Mouse (Mus musculus): ENCODE data around the gene Lat. TPM values are rescaled to one million over a fixed set of nuclear protein-coding genes. Genes with fewer than 3 reads are reported as not detected.

Lat gene
- polyA plus RNA-seq, 1 experiment, result 74.0 TPM

- Histone ChIP-seq H3K27ac (ENCODE audit: control insufficient read depth, insufficient read depth, low read depth, low read length, poor library complexity) (no peak overlapping the region), H3K4me1 (ENCODE audit: control insufficient read depth, insufficient read depth, low read length) (no peaks in the 10 kb centered on the region), H3K4me3 (replicated peaks; ENCODE audit: control insufficient read depth, low read depth, low read length) (no peak overlapping the region)
- WGBS, result 82% methylated on average over 13 of the region's 13 CpGs
- no peak for TF ChIP-seq POLR2A (IDR thresholded peaks at IDR 0.05; ENCODE audit: borderline replicate concordance, control insufficient read depth, low read depth, low read length)
- TF ChIP-seq CTCF (IDR thresholded peaks at IDR 0.05; ENCODE audit: control insufficient read depth, insufficient read depth, low read length), result no peak
These were observed 10.3 kb downstream of the Lat start for GRCm38 (mm10) chr7:126359049-126359448.

- Histone ChIP-seq H3K4me3 (replicated peaks; ENCODE audit: control insufficient read depth, low read depth, low read length) (no peak overlapping the region), H3K4me1 (ENCODE audit: control insufficient read depth, insufficient read depth, low read length) (peaks cover 1% of the 10 kb centered on the region; the same call in 1 of the 2 replicates), H3K27ac (ENCODE audit: control insufficient read depth, insufficient read depth, low read depth, low read length, poor library complexity) (no peak overlapping the region)
- 89% methylated on average over 9 of the region's 9 CpGs for WGBS
- TF ChIP-seq POLR2A (IDR thresholded peaks at IDR 0.05; ENCODE audit: borderline replicate concordance, control insufficient read depth, low read depth, low read length) (no peak), CTCF (IDR thresholded peaks at IDR 0.05; ENCODE audit: control insufficient read depth, insufficient read depth, low read length) (no peak)
These were observed 11.0 kb downstream of the Lat start for GRCm38 (mm10) chr7:126358413-126358812.

GRCm38 (mm10) chr7:126357838-126358237 lies 11.5 kb downstream of the Lat start:
- H3K4me1 ChIP-seq (ENCODE audit: control insufficient read depth, insufficient read depth, low read length), result peaks cover 1% of the 10 kb centered on the region; the same call in 1 of the 2 replicates
- H3K27ac ChIP-seq (ENCODE audit: control insufficient read depth, insufficient read depth, low read depth, low read length, poor library complexity), result no peak overlapping the region
- TF ChIP-seq POLR2A (IDR thresholded peaks at IDR 0.05; ENCODE audit: borderline replicate concordance, control insufficient read depth, low read depth, low read length) (no peak), CTCF (IDR thresholded peaks at IDR 0.05; ENCODE audit: control insufficient read depth, insufficient read depth, low read length) (no peak)
- H3K4me3 ChIP-seq (replicated peaks; ENCODE audit: control insufficient read depth, low read depth, low read length), result no peak overlapping the region
- 74% methylated on average over 6 of the region's 6 CpGs for WGBS

GRCm38 (mm10) chr7:126356793-126357591 lies 12.4 kb downstream of the Lat start:
- peaks cover 1% of the 10 kb centered on the region; the same call in 1 of the 2 replicates for H3K4me1 ChIP-seq (ENCODE audit: control insufficient read depth, insufficient read depth, low read length)
- WGBS, result 16% methylated on average over 7 of the region's 7 CpGs

GRCm38 (mm10) chr7:126355847-126356597 lies 13.3 kb downstream of the Lat start:
- TF ChIP-seq CTCF (IDR thresholded peaks at IDR 0.05; ENCODE audit: control insufficient read depth, insufficient read depth, low read length) (no peak), POLR2A (IDR thresholded peaks at IDR 0.05; ENCODE audit: borderline replicate concordance, control insufficient read depth, low read depth, low read length) (no peak)
- Histone ChIP-seq H3K4me3 (replicated peaks; ENCODE audit: control insufficient read depth, low read depth, low read length) (no peak overlapping the region), H3K27ac (ENCODE audit: control insufficient read depth, insufficient read depth, low read depth, low read length, poor library complexity) (no peak overlapping the region), H3K4me1 (ENCODE audit: control insufficient read depth, insufficient read depth, low read length) (peaks cover 1% of the 10 kb centered on the region; the same call in 1 of the 2 replicates)
- WGBS, result 68% methylated on average over 5 of the region's 5 CpGs

More at GRCm38 (mm10) chr7:126356793-126357591, 12.4 kb downstream of the Lat start:
- H3K27ac ChIP-seq (ENCODE audit: control insufficient read depth, insufficient read depth, low read depth, low read length, poor library complexity), result 0 out of 2 replicates have a peak overlapping the region, but pooled peaks have one; percentile 29
- H3K4me3 ChIP-seq (replicated peaks; ENCODE audit: control insufficient read depth, low read depth, low read length), result no peak overlapping the region
- TF ChIP-seq POLR2A (IDR thresholded peaks at IDR 0.05; ENCODE audit: borderline replicate concordance, control insufficient read depth, low read depth, low read length), result no peak
- no peak for TF ChIP-seq CTCF (IDR thresholded peaks at IDR 0.05; ENCODE audit: control insufficient read depth, insufficient read depth, low read length)

- no peak overlapping the region for H3K27ac ChIP-seq (ENCODE audit: control insufficient read depth, insufficient read depth, low read depth, low read length, poor library complexity)
- TF ChIP-seq CTCF (IDR thresholded peaks at IDR 0.05; ENCODE audit: control insufficient read depth, insufficient read depth, low read length), result no peak
- TF ChIP-seq POLR2A (IDR thresholded peaks at IDR 0.05; ENCODE audit: borderline replicate concordance, control insufficient read depth, low read depth, low read length), result no peak
- no peak overlapping the region for H3K4me3 ChIP-seq (replicated peaks; ENCODE audit: control insufficient read depth, low read depth, low read length)
- peaks cover 1% of the 10 kb centered on the region; the same call in 1 of the 2 replicates for H3K4me1 ChIP-seq (ENCODE audit: control insufficient read depth, insufficient read depth, low read length)
- 70% methylated on average over 14 of the region's 14 CpGs for WGBS
These were observed 14.4 kb downstream of the Lat start for GRCm38 (mm10) chr7:126354738-126355614.

- TF ChIP-seq POLR2A (IDR thresholded peaks at IDR 0.05; ENCODE audit: borderline replicate concordance, control insufficient read depth, low read depth, low read length) (no peak), CTCF (IDR thresholded peaks at IDR 0.05; ENCODE audit: control insufficient read depth, insufficient read depth, low read length) (no peak)
- Histone ChIP-seq H3K27ac (ENCODE audit: control insufficient read depth, insufficient read depth, low read depth, low read length, poor library complexity) (no peak overlapping the region), H3K4me3 (replicated peaks; ENCODE audit: control insufficient read depth, low read depth, low read length) (no peak overlapping the region), H3K4me1 (ENCODE audit: control insufficient read depth, insufficient read depth, low read length) (peaks cover 1% of the 10 kb centered on the region; the same call in 1 of the 2 replicates)
- 77% methylated on average over 3 of the region's 3 CpGs for WGBS
These were observed 15.4 kb downstream of the Lat start for GRCm38 (mm10) chr7:126353994-126354365.

All from bone marrow, adult 2 months (tissue).